Mouse (Mus musculus): ENCODE measurements around the gene Slc6a12. TPM values are rescaled to one million over a fixed set of nuclear protein-coding genes. Genes with fewer than 3 reads are reported as not detected.
"Not testable (repeated sequence)": the region's sequence is repeated elsewhere in the genome, so short reads cannot be mapped to it uniquely, and the experiment has no call there.

Gene Slc6a12
- polyA plus RNA-seq, 1 experiment from 2014 or later, result not detected

DNA sequence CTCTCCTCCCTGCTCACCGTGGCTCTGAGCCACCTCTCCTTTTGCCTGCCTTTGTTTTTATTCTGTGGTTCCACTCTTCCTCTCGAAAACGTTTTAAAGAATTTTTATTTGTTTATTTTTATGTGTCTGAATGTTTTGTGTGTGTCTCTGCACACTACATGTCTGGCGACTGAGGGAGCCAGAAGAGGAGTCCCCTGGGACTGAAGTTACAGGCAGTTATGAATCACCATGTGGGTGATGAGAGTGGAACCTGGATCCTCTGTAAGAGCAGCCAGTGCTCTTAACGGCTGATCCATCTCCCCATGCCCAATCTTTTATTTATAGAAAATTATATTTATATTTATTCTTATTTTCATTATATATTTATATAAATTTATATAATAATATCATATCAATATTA lies 1.5 kb downstream of the Slc6a12 start:
- Histone ChIP-seq H3K9ac (no peak overlapping the region), H3K4me1 (peaks cover 4% of the 10 kb centered on the region; the same call in 1 of the 2 replicates), H3K4me2 (replicated peaks) (no peak overlapping the region), H3K27me3 (0 out of 2 replicates have a peak, but pooled peaks cover 3% of the 10 kb centered on the region), H3K9me3 (no peaks in the 10 kb centered on the region), H3K4me3 (no peak overlapping the region), H3K36me3 (no peaks in the 10 kb centered on the region), H3K27ac (no peak overlapping the region)
- no peak for ATAC-seq (ENCODE audit: insufficient number of reproducible peaks, insufficient read depth, low FRiP score, low TSS enrichment)
- 59% methylated on average over 5 of the region's 5 CpGs for WGBS

GRCm38 (mm10) chr6:121346428-121346827 lies 3.6 kb downstream of the Slc6a12 start:
- no peak overlapping the region for H3K9ac ChIP-seq
- 0 out of 2 replicates have a peak, but pooled peaks cover 2% of the 10 kb centered on the region for H3K27me3 ChIP-seq
- H3K4me2 ChIP-seq (replicated peaks), result no peak overlapping the region
- H3K27ac ChIP-seq, result no peak overlapping the region
- H3K9me3 ChIP-seq, result no peaks in the 10 kb centered on the region
- H3K4me1 ChIP-seq, result peaks cover 4% of the 10 kb centered on the region; the same call in 1 of the 2 replicates
- no peaks in the 10 kb centered on the region for H3K36me3 ChIP-seq
- ATAC-seq (ENCODE audit: insufficient number of reproducible peaks, insufficient read depth, low FRiP score, low TSS enrichment), result no peak
- 56% methylated on average over 8 of the region's 8 CpGs for WGBS
- H3K4me3 ChIP-seq, result no peak overlapping the region

DNA sequence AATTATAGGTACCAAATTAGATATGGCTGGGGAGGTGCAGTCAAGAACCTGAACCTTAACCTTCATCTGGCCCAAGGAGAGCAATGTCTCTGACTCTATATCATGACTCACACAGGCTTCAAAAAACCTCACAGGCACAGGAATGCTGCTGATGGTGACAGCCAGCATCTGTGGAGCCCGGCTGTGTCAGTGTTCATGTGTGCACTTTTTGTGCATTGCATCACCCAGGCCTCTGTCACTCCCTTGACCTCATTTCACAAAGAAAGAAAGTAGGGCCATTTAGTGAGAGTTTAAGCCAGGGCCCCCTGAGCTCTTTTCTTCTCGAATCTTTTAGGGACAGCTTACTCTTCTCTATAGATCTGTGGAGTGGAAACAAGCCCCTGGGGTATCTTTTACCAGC lies 9.4 kb downstream of the Slc6a12 start:
- Histone ChIP-seq H3K4me2 (replicated peaks) (no peak overlapping the region), H3K9ac (no peak overlapping the region), H3K4me3 (no peak overlapping the region), H3K36me3 (no peaks in the 10 kb centered on the region), H3K27me3 (no peaks in the 10 kb centered on the region), H3K4me1 (no peaks in the 10 kb centered on the region), H3K27ac (no peak overlapping the region), H3K9me3 (no peaks in the 10 kb centered on the region)
- 39% methylated on average over 2 of the region's 2 CpGs for WGBS
- ATAC-seq (ENCODE audit: insufficient number of reproducible peaks, insufficient read depth, low FRiP score, low TSS enrichment), result no peak

GRCm38 (mm10) chr6:121356041-121356440 lies 13.2 kb downstream of the Slc6a12 start:
- Histone ChIP-seq H3K27me3 (no peaks in the 10 kb centered on the region), H3K9me3 (no peaks in the 10 kb centered on the region), H3K4me1 (no peaks in the 10 kb centered on the region), H3K9ac (no peak overlapping the region), H3K27ac (no peak overlapping the region), H3K36me3 (no peaks in the 10 kb centered on the region), H3K4me3 (no peak overlapping the region), H3K4me2 (replicated peaks) (no peak overlapping the region)
- WGBS, result 91% methylated on average over 1 of the region's 1 CpGs
- ATAC-seq (ENCODE audit: insufficient number of reproducible peaks, insufficient read depth, low FRiP score, low TSS enrichment), result no peak

DNA sequence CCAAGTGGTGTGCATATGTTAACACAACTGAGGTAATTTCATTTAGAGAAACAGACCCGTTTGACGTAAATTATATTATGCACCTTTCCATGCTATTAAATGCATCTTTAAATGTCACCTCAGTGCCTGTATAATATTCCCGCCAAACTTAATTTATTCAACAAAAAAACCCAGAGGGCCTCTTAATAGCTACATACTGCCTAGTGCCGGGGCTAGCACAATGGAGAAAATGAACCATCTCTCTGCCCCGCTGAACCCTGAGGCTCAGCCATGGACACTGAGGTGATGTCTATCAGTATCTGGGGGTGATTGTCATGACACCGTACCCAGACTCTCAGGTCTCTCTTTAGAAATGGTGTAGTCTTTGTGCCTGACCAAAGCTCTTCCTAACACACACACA lies 14.4 kb downstream of the Slc6a12 start:
- Histone ChIP-seq H3K4me1 (no peaks in the 10 kb centered on the region), H3K4me2 (replicated peaks) (no peak overlapping the region), H3K27ac (no peak overlapping the region), H3K4me3 (no peak overlapping the region), H3K27me3 (no peaks in the 10 kb centered on the region), H3K9me3 (no peaks in the 10 kb centered on the region), H3K36me3 (no peaks in the 10 kb centered on the region), H3K9ac (no peak overlapping the region)
- ATAC-seq (ENCODE audit: insufficient number of reproducible peaks, insufficient read depth, low FRiP score, low TSS enrichment), result no peak
- WGBS, result 77% methylated on average over 6 of the region's 6 CpGs

- H3K9ac ChIP-seq, result no peak overlapping the region
- H3K36me3 ChIP-seq, result no peaks in the 10 kb centered on the region
- WGBS, result 83% methylated on average over 6 of the region's 6 CpGs
- no peak overlapping the region for H3K27ac ChIP-seq
- H3K4me2 ChIP-seq (replicated peaks), result no peak overlapping the region
- H3K9me3 ChIP-seq, result no peaks in the 10 kb centered on the region
- ATAC-seq (ENCODE audit: insufficient number of reproducible peaks, insufficient read depth, low FRiP score, low TSS enrichment), result no peak
- no peaks in the 10 kb centered on the region for H3K27me3 ChIP-seq
- H3K4me3 ChIP-seq, result no peak overlapping the region
- H3K4me1 ChIP-seq, result no peaks in the 10 kb centered on the region
These were observed 20.2 kb downstream of the Slc6a12 start for GRCm38 (mm10) chr6:121363061-121363460.

DNA sequence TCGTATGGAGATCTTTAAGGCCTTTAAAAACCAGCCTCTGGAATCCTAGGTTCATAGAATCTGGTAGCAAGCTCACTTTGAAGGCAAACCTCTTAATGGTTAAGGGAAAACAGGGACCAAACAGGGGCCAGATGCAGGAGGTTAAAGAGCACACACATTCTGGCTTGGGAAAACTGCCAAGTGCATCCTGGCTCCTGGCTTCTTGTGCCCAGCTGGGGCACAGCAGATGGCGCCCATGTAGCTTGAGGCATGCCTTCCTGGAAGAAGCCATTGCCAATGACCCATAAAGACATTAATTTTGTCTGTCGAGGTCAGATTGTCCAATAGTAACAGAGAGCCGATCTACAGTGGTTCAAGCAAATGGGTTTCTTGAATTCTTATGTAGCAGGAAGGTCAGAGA lies 21.1 kb downstream of the Slc6a12 start:
- H3K4me3 ChIP-seq, result no peak overlapping the region
- no peak for ATAC-seq (ENCODE audit: insufficient number of reproducible peaks, insufficient read depth, low FRiP score, low TSS enrichment)
- no peaks in the 10 kb centered on the region for H3K4me1 ChIP-seq
- H3K9ac ChIP-seq, result no peak overlapping the region
- no peak overlapping the region for H3K4me2 ChIP-seq (replicated peaks)
- H3K9me3 ChIP-seq, result no peaks in the 10 kb centered on the region
- no peaks in the 10 kb centered on the region for H3K27me3 ChIP-seq
- 75% methylated on average over 4 of the region's 4 CpGs for WGBS
- no peak overlapping the region for H3K27ac ChIP-seq
- no peaks in the 10 kb centered on the region for H3K36me3 ChIP-seq

DNA sequence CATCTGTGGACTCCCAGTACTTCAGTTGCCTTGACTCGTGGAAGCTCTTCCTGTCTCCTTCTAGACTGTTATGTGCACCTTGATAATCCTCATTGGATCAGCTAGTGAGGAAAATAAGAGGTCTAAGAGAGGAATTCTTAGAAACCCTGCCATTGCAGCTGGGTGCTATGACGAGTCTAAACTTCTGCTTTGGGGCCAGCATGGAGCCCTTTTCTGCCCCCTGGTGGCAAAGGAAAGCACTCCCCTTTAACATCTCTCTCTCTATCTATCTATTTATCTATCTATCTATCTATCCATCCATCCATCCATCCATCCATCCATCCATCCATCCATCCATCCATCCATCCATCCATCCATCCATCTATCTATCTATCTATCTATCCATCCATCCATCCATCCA lies 23.7 kb downstream of the Slc6a12 start:
- H3K4me1 ChIP-seq; H3K9ac ChIP-seq; ATAC-seq (ENCODE audit: insufficient number of reproducible peaks, insufficient read depth, low FRiP score, low TSS enrichment); H3K36me3 ChIP-seq; H3K27ac ChIP-seq; H3K9me3 ChIP-seq; H3K4me2 ChIP-seq (replicated peaks); H3K27me3 ChIP-seq; H3K4me3 ChIP-seq: not testable (repeated sequence)
- WGBS, result 10% methylated on average over 2 of the region's 2 CpGs

- no peak for ATAC-seq (ENCODE audit: insufficient number of reproducible peaks, insufficient read depth, low FRiP score, low TSS enrichment)
- Histone ChIP-seq H3K4me3 (no peak overlapping the region), H3K4me2 (replicated peaks) (no peak overlapping the region), H3K27ac (no peak overlapping the region), H3K9me3 (no peaks in the 10 kb centered on the region), H3K4me1 (no peaks in the 10 kb centered on the region), H3K36me3 (no peaks in the 10 kb centered on the region), H3K9ac (no peak overlapping the region), H3K27me3 (no peaks in the 10 kb centered on the region)
- WGBS, result 58% methylated on average over 3 of the region's 3 CpGs
These were observed 24.2 kb downstream of the Slc6a12 start for GRCm38 (mm10) chr6:121367099-121367498.

DNA sequence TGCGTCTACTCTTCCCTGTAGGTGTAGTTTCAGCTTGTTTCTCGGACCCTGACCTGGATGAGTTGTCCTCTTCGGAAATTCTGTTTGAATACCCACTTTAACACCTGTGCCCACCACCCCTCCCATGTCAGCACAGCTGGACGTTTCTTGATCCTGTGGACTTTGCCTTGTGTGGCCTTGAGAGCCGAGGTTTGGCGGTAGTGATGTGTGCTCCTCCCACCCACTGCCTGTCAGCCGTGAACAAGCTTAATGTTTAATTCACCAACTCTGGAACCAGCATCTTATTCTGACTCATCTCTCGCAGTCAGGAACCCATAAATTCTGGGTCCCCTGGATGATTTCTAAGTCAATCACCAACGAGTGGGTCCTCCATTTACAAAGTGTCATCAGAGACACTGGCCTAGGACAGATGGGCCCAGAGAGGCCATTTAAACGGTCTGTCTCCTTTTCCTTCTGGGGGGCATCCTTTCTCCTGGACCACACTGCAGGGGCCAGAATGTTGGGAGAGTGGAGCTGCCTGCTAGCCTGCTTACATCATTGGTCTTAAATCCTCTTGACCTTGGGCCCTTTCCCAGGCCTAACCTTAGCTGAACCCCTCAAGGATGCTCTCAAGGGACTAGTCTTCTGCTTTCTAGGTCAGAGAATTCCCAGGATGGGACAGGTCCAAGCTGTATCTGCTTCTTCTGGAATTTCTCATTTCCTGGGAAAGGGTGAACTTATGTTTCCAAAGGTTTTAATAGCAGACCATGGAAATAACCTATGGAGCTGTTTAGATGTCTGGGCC lies 28.5 kb downstream of the Slc6a12 start:
- Histone ChIP-seq H3K4me2 (replicated peaks) (no peak overlapping the region), H3K36me3 (no peaks in the 10 kb centered on the region), H3K27ac (no peak overlapping the region), H3K4me1 (no peaks in the 10 kb centered on the region), H3K27me3 (no peaks in the 10 kb centered on the region), H3K9ac (no peak overlapping the region), H3K9me3 (no peaks in the 10 kb centered on the region), H3K4me3 (no peak overlapping the region)
- ATAC-seq (ENCODE audit: insufficient number of reproducible peaks, insufficient read depth, low FRiP score, low TSS enrichment), result no peak
- WGBS, result 77% methylated on average over 10 of the region's 10 CpGs

DNA sequence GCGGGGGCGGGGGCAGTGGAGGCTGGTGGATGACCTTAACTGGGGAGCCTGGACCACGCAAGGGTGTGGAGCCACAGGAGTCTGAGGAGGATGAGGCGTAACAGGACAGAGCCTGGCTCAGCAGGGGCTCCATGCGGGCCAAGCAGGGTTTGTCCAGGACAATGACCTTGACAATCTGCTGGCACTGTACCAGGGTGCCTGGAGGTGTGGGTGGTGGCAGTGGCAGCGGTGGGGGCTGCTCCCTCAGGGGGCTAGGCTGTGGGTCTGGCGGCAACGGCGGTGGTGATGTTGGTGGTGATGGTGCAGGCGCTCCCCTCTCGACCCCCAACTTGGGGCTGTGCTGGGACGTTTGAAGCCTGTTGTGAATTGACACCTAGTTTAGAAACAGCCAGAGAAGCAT lies 33.3 kb downstream of the Slc6a12 start:
- H3K9me3 ChIP-seq, result no peaks in the 10 kb centered on the region
- no peaks in the 10 kb centered on the region for H3K27me3 ChIP-seq
- no peaks in the 10 kb centered on the region for H3K36me3 ChIP-seq
- H3K9ac ChIP-seq, result no peak overlapping the region
- ATAC-seq (ENCODE audit: insufficient number of reproducible peaks, insufficient read depth, low FRiP score, low TSS enrichment), result no peak
- no peak overlapping the region for H3K4me3 ChIP-seq
- no peaks in the 10 kb centered on the region for H3K4me1 ChIP-seq
- no peak overlapping the region for H3K4me2 ChIP-seq (replicated peaks)
- 78% methylated on average over 12 of the region's 12 CpGs for WGBS
- H3K27ac ChIP-seq, result no peak overlapping the region

DNA sequence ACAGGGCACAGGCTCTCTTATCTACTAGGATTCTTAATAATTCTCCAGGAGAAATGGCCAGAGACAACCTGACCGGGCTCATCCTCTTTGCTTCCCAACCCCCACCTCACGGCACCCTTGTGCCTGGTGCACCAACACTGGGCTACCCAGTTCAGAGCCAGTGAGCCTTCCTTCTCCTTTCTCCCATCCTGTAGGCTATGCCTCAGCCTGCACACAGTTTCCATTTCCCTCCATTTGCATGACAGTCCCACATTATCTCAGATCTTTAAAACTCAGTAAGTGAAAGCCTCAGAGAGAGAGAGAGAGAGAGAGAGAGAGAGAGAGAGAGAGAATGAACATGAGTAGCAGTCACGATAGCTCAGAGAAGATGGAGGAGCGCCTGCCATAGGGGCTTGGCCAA lies 35.4 kb downstream of the Slc6a12 start:
- Histone ChIP-seq H3K27me3 (no peaks in the 10 kb centered on the region), H3K9ac (no peak overlapping the region), H3K4me1 (peaks cover 3% of the 10 kb centered on the region; the same call in 1 of the 2 replicates), H3K4me3 (no peak overlapping the region), H3K4me2 (replicated peaks) (no peak overlapping the region), H3K36me3 (no peaks in the 10 kb centered on the region), H3K27ac (no peak overlapping the region), H3K9me3 (no peaks in the 10 kb centered on the region)
- ATAC-seq (ENCODE audit: insufficient number of reproducible peaks, insufficient read depth, low FRiP score, low TSS enrichment), result no peak
- 59% methylated on average over 4 of the region's 4 CpGs for WGBS

Measured in embryonic facial prominence, embryonic 12.5 days (tissue).